Mouse (Mus musculus) ES-Bruce4 (cell line): ENCODE measurements around the gene Slc2a13.

Source experiments
- CTCF ChIP-seq: IDR thresholded peaks from one replicate; pipeline ENCODE4 v1.8.1; 2011; ENCODE audit warnings: low read depth, low read length
- EP300 ChIP-seq: IDR thresholded peaks from 2 replicates; pipeline ENCODE4 v1.6.1; 2011; ENCODE audit warnings: low read depth, low read length; ENCODE audit not compliant: insufficient read depth
- POLR2A ChIP-seq: IDR thresholded peaks from one replicate; pipeline ENCODE4 v1.8.1; 2011; ENCODE audit warnings: low read length; ENCODE audit not compliant: insufficient read depth

- TF ChIP-seq CTCF (no peak), EP300 (no peak), POLR2A (no peak)
These were observed 312.5 kb downstream of the Slc2a13 start for GRCm38 (mm10) chr15:91260578-91260977.
